Mouse (Mus musculus): Measurements from ENCODE around the gene Ssxb8.
"Not testable (repeated sequence)": the region's sequence is repeated elsewhere in the genome, so short reads cannot be mapped to it uniquely, and the experiment has no call there.

Ssxb8 gene

DNA sequence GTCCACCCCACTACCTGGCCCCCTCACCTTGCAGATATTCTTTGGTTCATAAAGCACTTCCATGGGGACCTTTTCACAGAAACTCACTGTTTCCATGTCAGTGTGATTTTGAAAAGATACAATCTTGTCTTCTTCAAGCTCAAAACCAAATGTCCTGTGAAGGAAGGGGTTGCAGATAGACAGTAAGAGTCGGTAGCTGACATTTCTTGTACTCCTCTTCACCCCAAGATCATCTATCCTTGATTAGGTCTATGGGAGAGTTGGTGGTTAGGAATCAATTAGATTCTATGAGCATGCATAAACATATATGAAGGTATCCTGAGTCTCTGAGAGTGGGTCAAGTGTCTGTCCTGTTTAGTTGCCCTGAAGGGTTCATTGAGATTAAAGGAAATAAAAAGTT lies at the start of gene Ssxb8:
Gene Ssxb8 (minus strand): TSS at position 101 of the 400 bp plus-strand sequence.
- not testable (repeated sequence) for DNase-seq (ENCODE audit: low read depth, low spot score)

DNA sequence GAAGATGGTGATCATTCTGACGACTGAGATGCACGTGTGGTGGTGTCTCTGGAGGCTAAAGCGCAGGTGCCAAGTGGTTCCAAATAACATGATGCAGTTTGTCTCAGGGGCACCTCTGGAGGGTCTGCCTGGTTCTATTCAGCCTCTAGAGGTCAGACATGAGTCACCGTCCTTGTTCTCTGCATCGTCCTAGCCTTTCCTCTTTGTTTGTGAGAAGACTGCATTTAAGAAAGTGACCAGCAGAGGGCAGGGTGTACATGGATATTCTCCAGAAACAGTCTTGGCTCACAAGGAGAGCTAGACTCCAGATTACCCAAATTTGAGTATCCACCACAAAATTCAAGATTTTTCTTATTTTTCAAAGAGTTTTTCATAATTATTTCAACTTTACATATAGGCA lies 42.3 kb upstream of the Ssxb8 start:
- DNase-seq (ENCODE audit: low read depth, low spot score) = peak; percentile 34

DNA sequence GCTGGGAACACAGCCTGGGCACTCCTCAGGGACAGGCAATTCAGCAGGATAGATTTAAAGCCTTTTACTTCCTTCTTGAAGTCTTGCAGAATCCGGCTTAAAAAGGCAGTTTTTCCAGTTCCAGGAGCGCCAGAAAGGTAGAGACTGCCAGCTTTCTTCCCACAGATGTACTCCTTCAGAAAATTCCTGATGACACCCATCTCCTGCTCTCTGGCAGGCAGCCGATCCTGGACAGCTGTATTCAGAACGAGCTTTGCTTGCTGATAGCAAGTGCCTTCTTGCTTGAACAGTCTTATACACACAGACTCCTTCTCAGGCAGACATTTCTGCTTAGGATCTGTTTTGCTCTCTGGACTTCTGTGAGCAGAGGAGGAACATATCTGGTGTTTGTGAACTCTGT lies 27.6 kb downstream of the Ssxb8 start:
- no peak for DNase-seq (ENCODE audit: low read depth, low spot score)
